Mouse (Mus musculus) testis, adult 2 months (tissue): ENCODE measurements around the gene Itgb5. TPM values are rescaled to one million over a fixed set of nuclear protein-coding genes. Genes with fewer than 3 reads are reported as not detected.
A peak's percentile ranks its signal among the peaks of the same experiment; 100 is the strongest.

ENCODE experiments used
- H3K27ac ChIP-seq: fragments of 200-500 bp; 2 replicates; pipeline ENCODE4 v1.5.1; 2012; ENCODE audit warnings: low read depth, low read length; ENCODE audit not compliant: control insufficient read depth, insufficient read depth
- H3K27me3 ChIP-seq: fragments of 200-500 bp; 2 replicates; pipeline ENCODE4 v1.6.1; 2012; ENCODE audit warnings: mild to moderate bottlenecking, low read length, moderate library complexity; ENCODE audit not compliant: control insufficient read depth, insufficient read depth
- H3K36me3 ChIP-seq: fragments of 200-500 bp; 2 replicates; pipeline ENCODE4 v1.6.1; 2012; ENCODE audit warnings: mild to moderate bottlenecking, low read length; ENCODE audit not compliant: control insufficient read depth, insufficient read depth
- H3K4me1 ChIP-seq: fragments of 200-500 bp; 2 replicates; pipeline ENCODE4 v1.6.1; 2012; ENCODE audit warnings: low read length; ENCODE audit not compliant: control insufficient read depth, insufficient read depth
- H3K4me3 ChIP-seq: fragments of 200-500 bp; 2 replicates; pipeline ENCODE4 v1.5.1; 2012; ENCODE audit warnings: low read depth, mild to moderate bottlenecking, low read length, moderate library complexity, mixed read lengths; ENCODE audit not compliant: control insufficient read depth
- CTCF ChIP-seq: fragments of 200-500 bp; IDR thresholded peaks from 2 replicates; pipeline ENCODE4 v1.5.1; 2012; ENCODE audit warnings: low read depth, mild to moderate bottlenecking, inconsistent platforms, low read length, moderate library complexity; ENCODE audit not compliant: control insufficient read depth, insufficient read depth, insufficient replicate concordance
- POLR2A ChIP-seq: fragments of 200-500 bp; IDR thresholded peaks from 2 replicates; pipeline ENCODE4 v1.6.1; 2012; ENCODE audit warnings: low read depth, mild to moderate bottlenecking, inconsistent platforms, low read length, moderate library complexity; ENCODE audit not compliant: control insufficient read depth
- polyA plus RNA-seq: library from polyadenylated mRNA; depleted of rRNA; stranded (reverse); fragments of >200 nt; gene quantifications from 2 replicates; pipeline ENCODE4 v1.2.3, GENCODE M21; 2012; rRNA removed

Gene Itgb5
- polyA plus RNA-seq, result 27.6 and 33.0 TPM in 2 replicates

DNA sequence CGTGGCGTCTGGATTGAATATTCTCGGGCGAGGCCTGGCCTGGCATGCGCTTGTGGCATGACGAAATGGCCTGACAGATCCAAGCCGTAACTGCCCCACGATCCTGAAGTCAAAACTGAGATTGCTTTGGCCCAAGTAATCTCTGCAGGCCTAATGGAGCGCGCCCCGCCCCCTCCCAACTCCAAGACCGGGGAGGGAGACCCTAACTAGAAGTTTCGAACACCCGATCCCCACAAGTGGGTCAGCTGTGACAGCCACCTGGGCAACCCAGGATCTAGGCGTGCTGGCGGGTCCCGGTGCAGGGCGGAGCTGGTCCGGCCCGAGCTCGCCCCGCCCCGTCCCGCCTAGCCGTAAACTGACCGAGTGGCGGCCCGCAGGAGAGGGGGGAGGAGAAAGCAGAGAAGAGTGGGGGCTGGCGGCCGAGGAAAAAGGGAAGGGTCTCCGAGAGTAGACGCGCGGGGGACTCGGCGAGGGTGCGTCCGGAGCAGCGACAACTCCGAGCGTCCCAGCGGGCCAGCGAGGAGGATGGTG is at the start of gene Itgb5:
TSS of gene Itgb5 (plus strand) at position 365 of the 531 bp plus-strand sequence.
- no peaks in the 10 kb centered on the region for H3K36me3 ChIP-seq
- H3K27ac ChIP-seq, result peak within 1 kb of the TSS; percentile 7
- peaks cover 5% of the 10 kb centered on the region for H3K4me1 ChIP-seq
- H3K4me3 ChIP-seq, result peak within 1 kb of the TSS; percentile 71
- no peak for TF ChIP-seq CTCF
- TF ChIP-seq POLR2A, result no peak; the same call in none of the 2 replicates
- no peaks in the 10 kb centered on the region for H3K27me3 ChIP-seq

DNA sequence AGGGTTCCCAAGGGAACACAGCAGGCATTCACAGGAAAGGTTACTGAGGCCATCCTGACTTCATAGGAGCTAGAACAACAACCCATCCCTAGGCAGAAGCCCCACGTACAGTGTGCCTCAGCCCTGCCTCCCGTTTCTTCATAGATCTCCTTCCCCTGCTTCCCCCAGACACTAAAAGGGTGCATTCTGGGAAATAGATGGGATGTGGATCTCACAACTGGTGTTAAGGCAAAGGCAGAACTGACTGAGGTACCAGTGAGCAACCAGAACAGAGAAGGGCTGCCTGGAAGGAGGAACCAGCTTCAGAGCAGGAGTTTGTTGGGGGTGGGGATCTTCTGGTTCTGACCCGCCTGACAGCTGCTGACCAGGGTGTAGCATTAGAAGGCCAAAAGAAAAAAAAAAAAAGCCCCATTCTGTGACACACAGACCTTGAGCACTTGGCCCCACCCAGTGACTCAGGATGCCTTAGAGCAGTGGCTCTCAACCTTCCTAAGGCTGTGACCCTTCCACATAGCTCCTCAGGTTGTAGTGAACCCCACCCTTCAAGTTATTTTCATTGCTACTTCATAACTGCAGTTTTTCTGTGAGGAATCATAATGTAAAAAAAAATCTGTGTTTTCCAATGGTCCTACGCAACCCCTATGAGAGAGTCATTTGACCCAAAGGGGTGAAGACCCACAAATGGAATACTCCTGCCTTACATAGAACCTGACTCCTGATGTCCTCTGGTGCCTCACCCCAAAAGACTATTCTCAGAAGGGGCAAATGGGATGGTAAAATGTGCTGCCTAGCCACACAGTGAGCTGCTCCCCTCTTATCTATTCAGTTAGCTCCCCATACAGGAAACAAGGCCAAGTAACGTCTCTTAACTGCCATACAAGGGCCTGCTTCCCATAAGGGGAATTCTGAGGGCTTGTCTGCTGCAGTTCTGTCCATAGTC is 47.4 kb upstream of the Itgb5 start:
- Histone ChIP-seq H3K4me3 (no peak overlapping the region), H3K27me3 (no peaks in the 10 kb centered on the region), H3K4me1 (peaks cover 3% of the 10 kb centered on the region), H3K36me3 (no peaks in the 10 kb centered on the region), H3K27ac (no peak overlapping the region)
- no peak for TF ChIP-seq CTCF
- no peak for TF ChIP-seq POLR2A

DNA sequence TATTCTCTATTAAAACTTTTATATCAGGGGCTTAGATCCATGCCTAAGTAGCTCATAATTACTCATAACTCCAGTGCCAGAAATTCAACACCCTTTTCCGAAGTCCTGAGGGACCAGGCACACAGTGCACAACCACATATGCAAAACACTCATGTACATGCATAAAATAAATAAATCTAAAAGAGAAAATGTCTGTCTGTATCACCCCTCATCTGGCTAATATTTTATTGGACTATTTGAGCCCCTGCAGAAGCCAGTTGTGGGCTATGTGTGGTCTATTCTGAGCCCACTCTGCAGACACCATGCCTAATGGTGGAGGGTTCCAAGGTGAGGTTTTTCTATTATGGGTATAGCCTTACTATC is 46.8 kb upstream of the Itgb5 start:
- no peaks in the 10 kb centered on the region for H3K27me3 ChIP-seq
- TF ChIP-seq POLR2A (no peak), CTCF (no peak)

GRCm38 (mm10) chr16:33784547-33784946 is 44.9 kb upstream of the Itgb5 start:
- no peaks in the 10 kb centered on the region for H3K27me3 ChIP-seq
- H3K36me3 ChIP-seq, result no peaks in the 10 kb centered on the region
- peaks cover 3% of the 10 kb centered on the region for H3K4me1 ChIP-seq
- no peak overlapping the region for H3K4me3 ChIP-seq
- TF ChIP-seq POLR2A (no peak), CTCF (no peak)
- no peak overlapping the region for H3K27ac ChIP-seq

More for the DNA sequence above, 46.8 kb upstream of the Itgb5 start:
- Histone ChIP-seq H3K4me3 (no peak overlapping the region), H3K4me1 (peaks cover 3% of the 10 kb centered on the region), H3K36me3 (no peaks in the 10 kb centered on the region), H3K27ac (no peak overlapping the region)

GRCm38 (mm10) chr16:33785092-33785704 is 44.3 kb upstream of the Itgb5 start:
- Histone ChIP-seq H3K36me3 (no peaks in the 10 kb centered on the region), H3K27ac (no peak overlapping the region), H3K4me3 (no peak overlapping the region), H3K4me1 (peaks cover 3% of the 10 kb centered on the region), H3K27me3 (no peaks in the 10 kb centered on the region)
- no peak for TF ChIP-seq POLR2A
- TF ChIP-seq CTCF, result no peak

DNA sequence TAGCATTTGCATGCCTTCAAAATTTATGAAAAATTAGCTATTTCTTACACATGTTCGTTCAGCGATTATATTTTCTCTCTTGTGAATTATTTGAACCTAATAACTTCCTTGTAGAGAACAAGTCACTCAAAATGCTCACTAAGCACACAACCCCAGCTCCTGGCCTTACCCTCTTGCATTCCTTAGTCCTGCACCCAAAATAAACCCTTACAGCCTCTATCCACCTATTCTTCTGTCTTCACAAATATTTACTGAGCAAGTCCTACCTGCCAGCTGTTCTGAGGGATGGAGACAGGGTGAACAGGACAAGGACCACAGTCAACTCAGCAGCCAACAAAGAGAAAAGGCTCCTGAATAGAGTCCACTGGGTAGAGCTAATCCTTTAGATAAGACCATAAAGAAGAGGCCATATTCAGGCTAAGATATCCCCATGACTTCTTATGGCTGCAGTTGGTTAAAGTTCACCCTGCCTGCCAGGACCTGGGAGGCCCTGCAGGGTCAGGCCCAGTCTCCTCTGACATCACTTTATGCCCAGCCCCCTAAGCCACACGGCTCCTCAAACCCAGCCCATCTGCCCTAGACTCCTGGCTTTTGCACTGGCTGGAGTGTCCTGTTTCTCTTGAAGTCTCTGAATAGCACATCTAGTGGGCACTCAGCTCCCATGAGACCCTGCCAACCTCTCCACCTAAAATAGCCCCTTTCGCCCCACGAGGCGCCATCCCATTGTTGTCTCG is 42.6 kb upstream of the Itgb5 start:
- Histone ChIP-seq H3K4me3 (no peak overlapping the region), H3K27me3 (no peaks in the 10 kb centered on the region), H3K36me3 (no peaks in the 10 kb centered on the region), H3K4me1 (peaks cover 3% of the 10 kb centered on the region), H3K27ac (no peak overlapping the region)
- TF ChIP-seq POLR2A, result no peak
- TF ChIP-seq CTCF, result no peak
